Mouse (Mus musculus): Measurements from ENCODE around the gene Pde4d.

GRCm38 (mm10) chr13:109331563-109331962, 881.8 kb downstream of the Pde4d start:
- no peak for TF ChIP-seq USF1 (IDR thresholded peaks at IDR 0.05; ENCODE audit: low read depth)
- no peak for TF ChIP-seq CTCF (IDR thresholded peaks at IDR 0.05; ENCODE audit: control insufficient read depth, insufficient read depth, insufficient read length)
- TF ChIP-seq CEBPB (IDR thresholded peaks at IDR 0.05; ENCODE audit: low read depth): no peak
- no peak for TF ChIP-seq MYOG (IDR thresholded peaks at IDR 0.05; ENCODE audit: control insufficient read depth, extremely low read depth, insufficient read length)
